Mouse (Mus musculus): ENCODE measurements around the gene Zfp112. TPM values are rescaled to one million over a fixed set of nuclear protein-coding genes. Genes with fewer than 3 reads are reported as not detected.
"Not testable (repeated sequence)": the region's sequence is repeated elsewhere in the genome, so short reads cannot be mapped to it uniquely, and the experiment has no call there.

The Zfp112 gene
- 0.25 and 0.45 TPM in 2 replicates for polyA plus RNA-seq (2012; rRNA removed)

DNA sequence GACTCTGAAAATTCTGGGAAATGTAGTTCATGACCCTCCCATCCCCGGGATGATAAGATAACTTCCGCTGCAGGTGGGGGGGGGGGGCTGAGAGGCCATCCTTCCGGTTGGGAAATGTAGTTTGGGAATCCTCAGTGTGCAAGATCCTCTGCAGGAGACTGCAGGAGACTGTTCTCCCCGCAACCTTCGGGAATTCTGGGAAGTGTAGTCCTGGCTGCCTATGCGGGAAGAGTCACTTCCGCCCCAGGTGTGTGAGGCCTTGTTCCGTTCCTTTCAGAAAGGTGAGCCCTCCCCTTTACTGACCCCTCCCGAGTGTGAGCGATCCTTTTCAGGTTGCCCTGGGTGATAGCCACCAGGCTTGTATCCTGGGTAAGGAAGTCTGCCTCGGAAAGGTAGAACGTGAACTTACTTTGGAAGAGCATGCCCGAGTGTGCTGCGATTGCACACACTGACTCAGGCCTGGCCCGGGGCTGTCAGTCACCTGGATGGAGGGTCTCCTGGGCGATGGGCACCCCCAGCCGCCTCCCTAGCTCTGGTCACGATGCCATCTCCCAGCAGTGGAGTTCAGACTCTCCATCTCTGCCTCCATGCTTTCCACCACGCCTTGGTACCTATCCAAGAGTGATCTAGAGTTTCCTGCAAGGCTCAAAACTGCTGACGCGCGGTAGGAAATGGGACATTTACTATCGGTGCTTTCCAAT is at the start of gene Zfp112:
Zfp112 (plus strand) TSS at position 159 of the 701 bp plus-strand sequence.
- TF ChIP-seq CTCF (IDR thresholded peaks at IDR 0.05; ENCODE audit: extremely low read depth, insufficient read depth, insufficient read length, insufficient replicate concordance) (no peak), POLR2A (IDR thresholded peaks at IDR 0.05; ENCODE audit: low read depth, low read length) (no peak)
- H3K4me1 ChIP-seq (ENCODE audit: control insufficient read depth, insufficient read depth, insufficient read length): no peaks in the 10 kb centered on the region
- peak within 1 kb of the TSS; percentile 37; the same call in 1 of the 2 replicates for H3K4me3 ChIP-seq (ENCODE audit: extremely low read depth, insufficient read depth, insufficient read length)
- no peak within 1 kb of the TSS for H3K27ac ChIP-seq (ENCODE audit: insufficient read depth, low read length)
- WGBS: 21% methylated on average over 23 of the region's 23 CpGs
- no peak for DNase-seq (ENCODE audit: low read depth in 1 of 2, low spot score in 2 of 2)
- no peaks in the 10 kb centered on the region for H3K27me3 ChIP-seq (ENCODE audit: control insufficient read depth, insufficient read depth, low read length)
- H3K36me3 ChIP-seq (ENCODE audit: control insufficient read depth, insufficient read depth, low read length): peaks cover 4% of the 10 kb centered on the region; the same call in 1 of the 2 replicates

DNA sequence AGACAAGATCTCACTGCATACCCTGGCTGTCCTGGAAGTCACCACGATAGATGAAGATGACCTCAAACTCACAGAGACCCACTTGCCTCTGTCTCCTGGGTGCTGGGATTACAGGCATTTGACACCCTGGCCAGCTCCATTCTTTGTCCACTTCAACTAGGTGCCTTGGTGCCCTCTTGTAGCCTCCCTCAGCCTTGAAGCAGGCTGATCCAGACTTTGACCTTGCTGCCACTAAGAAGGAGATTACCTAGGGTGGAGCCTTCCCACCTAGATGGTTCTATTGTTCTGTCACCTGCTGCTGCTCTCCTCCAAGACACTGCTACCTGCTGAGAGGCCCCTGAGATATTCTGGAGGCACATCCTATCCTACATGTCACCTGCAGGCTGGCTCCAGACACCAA is 37.7 kb upstream of the Zfp112 start:
- not testable (repeated sequence) for H3K4me3 ChIP-seq (ENCODE audit: extremely low read depth, insufficient read depth, insufficient read length); H3K27ac ChIP-seq (ENCODE audit: insufficient read depth, low read length); H3K27me3 ChIP-seq (ENCODE audit: control insufficient read depth, insufficient read depth, low read length); H3K4me1 ChIP-seq (ENCODE audit: control insufficient read depth, insufficient read depth, insufficient read length); H3K36me3 ChIP-seq (ENCODE audit: control insufficient read depth, insufficient read depth, low read length); DNase-seq (ENCODE audit: low read depth in 1 of 2, low spot score in 2 of 2)
- WGBS: 24% methylated on average over 1 of the region's 1 CpGs

DNA sequence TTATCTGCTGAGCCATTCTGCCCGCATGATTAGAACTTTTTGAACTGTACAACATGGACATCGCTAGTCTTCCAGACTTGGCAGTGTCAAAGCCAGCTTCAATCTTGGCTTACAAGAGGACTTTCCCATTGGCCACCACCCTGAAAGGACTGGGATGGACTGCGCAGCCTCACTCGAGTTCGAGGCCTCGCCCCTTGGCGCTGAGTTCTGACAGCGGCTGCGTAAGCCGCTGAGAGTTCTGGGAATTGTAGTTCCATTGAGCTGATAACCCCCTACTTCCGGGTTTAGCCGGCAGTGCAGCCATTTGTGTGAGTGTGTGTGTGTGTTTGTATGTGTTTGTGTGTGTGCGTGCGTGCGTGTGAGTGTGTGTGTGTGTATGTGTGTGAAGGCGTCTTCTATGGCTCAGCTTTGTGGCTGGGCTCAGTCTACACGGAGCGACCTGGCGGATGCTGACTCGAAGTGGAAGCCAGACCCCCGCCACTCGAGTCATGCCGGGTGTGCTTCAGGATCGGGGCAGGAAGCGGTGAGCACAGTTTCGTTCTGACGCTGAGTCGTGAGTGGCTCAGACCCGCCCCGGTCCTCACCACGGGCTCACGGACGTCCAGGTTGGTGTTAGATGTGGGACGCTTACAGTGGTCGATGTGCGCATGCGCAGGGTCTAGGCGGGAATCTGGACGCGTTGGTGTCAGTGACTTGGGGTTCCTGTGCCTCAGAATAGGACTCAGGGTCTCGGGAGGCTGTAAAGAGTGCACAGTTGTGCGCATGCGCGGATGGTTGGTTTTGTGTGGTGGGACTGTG is 30.3 kb upstream of the Zfp112 start, which contains the start of gene Zfp180:
Zfp180 (plus strand) TSS at position 291 of the 798 bp plus-strand sequence.
- Histone ChIP-seq H3K27ac (ENCODE audit: insufficient read depth, low read length) (peak within 1 kb of the TSS; percentile 91), H3K36me3 (ENCODE audit: control insufficient read depth, insufficient read depth, low read length) (no peaks in the 10 kb centered on the region), H3K4me1 (ENCODE audit: control insufficient read depth, insufficient read depth, insufficient read length) (peaks cover 9% of the 10 kb centered on the region; the same call in 1 of the 2 replicates), H3K27me3 (ENCODE audit: control insufficient read depth, insufficient read depth, low read length) (no peaks in the 10 kb centered on the region), H3K4me3 (ENCODE audit: extremely low read depth, insufficient read depth, insufficient read length) (peak within 1 kb of the TSS; percentile 80)
- TF ChIP-seq POLR2A (IDR thresholded peaks at IDR 0.05; ENCODE audit: low read depth, low read length) (0 out of 2 replicates have a peak, but pooled peaks have one; percentile 1), CTCF (IDR thresholded peaks at IDR 0.05; ENCODE audit: extremely low read depth, insufficient read depth, insufficient read length, insufficient replicate concordance) (no peak)
- DNase-seq (ENCODE audit: low read depth in 1 of 2, low spot score in 2 of 2): peak; percentile 90 to 91
- 17% methylated on average over 44 of the region's 44 CpGs for WGBS

DNA sequence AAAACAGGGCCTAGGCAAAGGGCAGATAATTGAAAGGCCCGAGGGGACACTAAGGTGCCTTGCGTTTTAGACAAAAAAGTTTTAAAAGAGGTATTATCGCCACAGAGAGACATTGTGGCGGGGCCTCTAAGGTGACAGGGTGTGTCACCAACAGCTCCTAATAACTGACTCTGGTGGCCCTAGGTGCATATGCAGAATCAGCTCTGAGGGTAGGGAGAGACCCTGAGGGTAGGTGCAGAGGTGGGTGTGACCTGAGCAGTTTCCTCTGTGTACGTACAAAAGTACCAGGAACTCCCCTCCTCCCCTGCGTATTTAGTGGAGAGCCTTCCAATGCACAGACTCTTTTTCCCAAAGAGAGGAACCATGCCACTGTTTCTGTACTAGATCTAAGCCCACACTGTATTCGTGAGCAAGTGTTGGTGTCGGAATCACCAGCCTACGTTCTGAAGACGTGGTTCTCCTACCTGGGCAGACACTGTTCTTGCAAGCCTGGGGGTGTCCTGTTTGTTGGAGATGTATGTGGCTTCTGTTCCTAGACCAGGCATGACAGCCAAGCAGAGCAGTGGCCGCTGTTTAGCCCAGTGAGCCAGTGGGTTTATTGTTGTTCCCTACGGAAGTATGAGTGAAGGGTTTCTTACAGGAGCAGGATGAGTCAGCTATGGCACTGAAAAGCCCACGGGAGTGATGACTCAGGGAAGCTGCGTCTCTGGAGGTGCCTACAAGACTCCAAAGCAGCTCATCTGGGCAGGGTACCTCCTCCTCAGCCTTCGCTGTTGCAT is 29.5 kb upstream of the Zfp112 start:
- DNase-seq (ENCODE audit: low read depth in 1 of 2, low spot score in 2 of 2): no peak
- no peaks in the 10 kb centered on the region for H3K36me3 ChIP-seq (ENCODE audit: control insufficient read depth, insufficient read depth, low read length)
- H3K4me3 ChIP-seq (ENCODE audit: extremely low read depth, insufficient read depth, insufficient read length): peak overlapping the region; percentile 80
- H3K27ac ChIP-seq (ENCODE audit: insufficient read depth, low read length): peak overlapping the region; percentile 91
- H3K27me3 ChIP-seq (ENCODE audit: control insufficient read depth, insufficient read depth, low read length): no peaks in the 10 kb centered on the region
- WGBS: 30% methylated on average over 15 of the region's 15 CpGs
- no peak for TF ChIP-seq CTCF (IDR thresholded peaks at IDR 0.05; ENCODE audit: extremely low read depth, insufficient read depth, insufficient read length, insufficient replicate concordance)
- no peak for TF ChIP-seq POLR2A (IDR thresholded peaks at IDR 0.05; ENCODE audit: low read depth, low read length)
- peaks cover 9% of the 10 kb centered on the region; the same call in 1 of the 2 replicates for H3K4me1 ChIP-seq (ENCODE audit: control insufficient read depth, insufficient read depth, insufficient read length)

DNA sequence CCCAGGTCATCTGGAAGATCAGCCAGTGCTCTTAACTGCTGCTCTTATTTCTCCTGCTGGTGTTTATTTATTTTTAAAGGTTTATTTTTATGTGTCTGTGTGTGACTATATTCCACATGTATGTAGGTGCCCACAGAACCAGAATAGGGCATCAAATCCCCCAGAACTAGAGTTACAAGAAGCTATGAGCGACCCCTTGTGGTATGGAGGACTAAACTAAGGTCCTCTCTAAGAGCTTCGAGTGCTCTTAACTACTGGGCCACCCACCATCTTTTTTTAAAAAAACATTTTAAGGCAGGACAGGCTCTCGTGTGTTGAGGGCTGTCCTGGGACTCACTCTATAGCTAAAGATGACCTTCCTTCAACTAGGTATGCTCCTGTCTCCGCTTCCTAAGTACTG is 25.2 kb upstream of the Zfp112 start:
- Histone ChIP-seq H3K36me3 (ENCODE audit: control insufficient read depth, insufficient read depth, low read length) (no peaks in the 10 kb centered on the region; the same call in 1 of the 2 replicates), H3K4me1 (ENCODE audit: control insufficient read depth, insufficient read depth, insufficient read length) (peaks cover 9% of the 10 kb centered on the region; the same call in 1 of the 2 replicates), H3K4me3 (ENCODE audit: extremely low read depth, insufficient read depth, insufficient read length) (no peak overlapping the region), H3K27me3 (ENCODE audit: control insufficient read depth, insufficient read depth, low read length) (no peaks in the 10 kb centered on the region), H3K27ac (ENCODE audit: insufficient read depth, low read length) (no peak overlapping the region)
- 95% methylated on average over 4 of the region's 4 CpGs for WGBS
- DNase-seq (ENCODE audit: low read depth in 1 of 2, low spot score in 2 of 2): no peak
- TF ChIP-seq POLR2A (IDR thresholded peaks at IDR 0.05; ENCODE audit: low read depth, low read length) (no peak), CTCF (IDR thresholded peaks at IDR 0.05; ENCODE audit: extremely low read depth, insufficient read depth, insufficient read length, insufficient replicate concordance) (no peak)

DNA sequence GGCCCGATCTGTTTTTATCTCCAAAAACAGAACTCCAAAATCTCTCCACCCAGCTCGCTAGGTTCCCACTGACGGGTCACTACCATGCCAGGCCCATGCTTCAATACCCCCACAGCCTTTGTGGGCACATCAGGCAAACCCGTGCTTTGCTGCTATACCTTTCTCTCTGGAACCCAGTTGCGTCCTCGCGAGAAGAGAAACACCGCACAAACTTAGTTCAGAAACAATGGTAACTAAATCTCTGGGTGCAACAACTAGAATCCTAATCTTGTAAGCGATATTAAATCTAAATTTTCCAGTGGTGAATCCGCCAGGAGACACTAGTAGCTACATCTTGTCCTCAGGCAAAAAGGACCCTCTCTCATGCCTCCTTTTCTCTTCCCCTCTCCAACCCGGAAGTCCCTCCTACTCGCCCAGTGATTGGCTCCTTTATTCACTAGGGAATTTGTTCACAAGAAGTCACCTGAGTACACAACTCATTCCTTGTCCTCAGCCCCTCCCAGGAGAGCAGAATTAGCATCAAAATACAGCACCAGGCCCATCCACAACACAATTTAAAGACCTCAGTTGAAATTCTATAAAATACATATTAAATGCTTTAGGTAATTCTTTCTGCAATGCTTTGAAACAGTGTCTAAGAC is 24.5 kb upstream of the Zfp112 start:
- Histone ChIP-seq H3K27me3 (ENCODE audit: control insufficient read depth, insufficient read depth, low read length) (no peaks in the 10 kb centered on the region), H3K4me1 (ENCODE audit: control insufficient read depth, insufficient read depth, insufficient read length) (peaks cover 4% of the 10 kb centered on the region; the same call in 1 of the 2 replicates), H3K27ac (ENCODE audit: insufficient read depth, low read length) (no peak overlapping the region), H3K36me3 (ENCODE audit: control insufficient read depth, insufficient read depth, low read length) (no peaks in the 10 kb centered on the region; the same call in 1 of the 2 replicates), H3K4me3 (ENCODE audit: extremely low read depth, insufficient read depth, insufficient read length) (no peak overlapping the region)
- TF ChIP-seq CTCF (IDR thresholded peaks at IDR 0.05; ENCODE audit: extremely low read depth, insufficient read depth, insufficient read length, insufficient replicate concordance) (no peak), POLR2A (IDR thresholded peaks at IDR 0.05; ENCODE audit: low read depth, low read length) (no peak)
- 93% methylated on average over 12 of the region's 12 CpGs for WGBS
- no peak for DNase-seq (ENCODE audit: low read depth in 1 of 2, low spot score in 2 of 2)

All from spleen, adult 2 months (tissue).